Mouse (Mus musculus) cortical plate, adult 2 months (tissue): ENCODE data around the gene Atp2a2.

Experiments
- CTCF ChIP-seq: fragments of 200-500 bp; IDR thresholded peaks from 2 replicates; pipeline ENCODE4 v1.5.1; 2011; ENCODE audit warnings: mild to moderate bottlenecking, control low read depth, low read length; ENCODE audit not compliant: insufficient read depth; ENCODE audit errors: extremely low read depth
- POLR2A ChIP-seq: fragments of 200-500 bp; IDR thresholded peaks from 2 replicates; pipeline ENCODE4 v1.6.1; 2011; ENCODE audit warnings: mild to moderate bottlenecking, low read length, control low read depth; ENCODE audit not compliant: insufficient read depth; ENCODE audit errors: extremely low read depth

GRCm38 (mm10) chr5:122500563-122500962 lies 1.5 kb downstream of the Atp2a2 start:
- TF ChIP-seq POLR2A (no peak), CTCF (no peak)
